Mouse (Mus musculus) stomach, embryonic 14.5 days (tissue): ENCODE measurements around the gene Rarres2. TPM values are rescaled to one million over a fixed set of nuclear protein-coding genes. Genes with fewer than 3 reads are reported as not detected.
"Not testable (repeated sequence)": the region's sequence is repeated elsewhere in the genome, so short reads cannot be mapped to it uniquely, and the experiment has no call there.

Source experiments
- ATAC-seq: fragments of 200-750 bp; cut with Nextera tagmentation; 2 replicates; pipeline ENCODE4 v1.8.0; 2017; ENCODE audit warnings: low read depth, moderate TSS enrichment; ENCODE audit not compliant: insufficient number of reproducible peaks, insufficient read depth, low FRiP score
- H3K27ac ChIP-seq: fragments of 300-500 bp; sonication (generic); 2 replicates; pipeline ENCODE4 v1.5.1; 2014; ENCODE audit warnings: mild to moderate bottlenecking, low read length, moderate library complexity, mixed read lengths
- H3K27me3 ChIP-seq: fragments of 300-500 bp; sonication (generic); 2 replicates; pipeline ENCODE4 v1.6.1; 2014; ENCODE audit warnings: low read length, control low read depth, mixed read lengths; ENCODE audit not compliant: control insufficient read depth, insufficient read depth
- H3K36me3 ChIP-seq: fragments of 300-500 bp; sonication (generic); 2 replicates; pipeline ENCODE4 v1.6.1; 2014; ENCODE audit warnings: mild to moderate bottlenecking, control low read depth, low read length, moderate library complexity, mixed read lengths; ENCODE audit not compliant: control insufficient read depth, insufficient read depth
- H3K4me1 ChIP-seq: fragments of 300-500 bp; sonication (generic); 2 replicates; pipeline ENCODE4 v1.6.1; 2014; ENCODE audit warnings: low read length, control low read depth, mixed read lengths; ENCODE audit not compliant: control insufficient read depth, insufficient read depth
- H3K4me2 ChIP-seq: fragments of 300-500 bp; sonication (generic); replicated peaks from 2 replicates; pipeline ENCODE4 v1.6.1; 2014; ENCODE audit warnings: low read depth, low read length, control low read depth
- H3K4me3 ChIP-seq: fragments of 300-500 bp; sonication (generic); 2 replicates; pipeline ENCODE4 v1.5.1; 2014; ENCODE audit warnings: low read depth, low read length, control low read depth
- H3K9ac ChIP-seq: fragments of 300-500 bp; sonication (generic); replicated peaks from 2 replicates; pipeline ENCODE4 v1.6.1; 2014; ENCODE audit warnings: low read depth, mild to moderate bottlenecking, control low read depth, low read length, moderate library complexity, mixed read lengths
- H3K9me3 ChIP-seq: fragments of 300-500 bp; sonication (generic); 2 replicates; pipeline ENCODE4 v1.6.1; 2016; ENCODE audit warnings: low read depth, low read length, control low read depth; ENCODE audit not compliant: control insufficient read depth
- WGBS: fragments of 180-500 bp; shearing (Covaris S2); extraction: QIAGEN DNeasy Blood & Tissue Kit; methylation state at CpG from one replicate; pipeline ENCODE4 v1.1.7; 2014; 5-methylcytosine and 5-hydroxymethylcytosine counted together
- polyA plus RNA-seq: library from polyadenylated mRNA; unstranded; fragments of >200 nt; fragmentation: Nextera tagmentation; extraction: Ambion mirVana; gene quantifications from 2 replicates; pipeline ENCODE4 v1.2.1, GENCODE M21; 2014

The Rarres2 gene
- polyA plus RNA-seq, 1 experiment from 2014 or later, result 91.1 TPM

GRCm38 (mm10) chr6:48534913-48535312, 37.7 kb downstream of the Rarres2 start:
- no peaks in the 10 kb centered on the region for H3K27me3 ChIP-seq
- no peak for ATAC-seq
- H3K27ac ChIP-seq, result no peak overlapping the region
- H3K9me3 ChIP-seq, result no peaks in the 10 kb centered on the region
- H3K4me1 ChIP-seq, result peaks cover 3% of the 10 kb centered on the region; the same call in 1 of the 2 replicates
- H3K9ac ChIP-seq, result no peak overlapping the region
- H3K36me3 ChIP-seq, result no peaks in the 10 kb centered on the region; the same call in 1 of the 2 replicates
- H3K4me3 ChIP-seq, result no peak overlapping the region
- 83% methylated on average over 8 of the region's 8 CpGs for WGBS
- H3K4me2 ChIP-seq, result no peak overlapping the region

GRCm38 (mm10) chr6:48533475-48533874, 39.1 kb downstream of the Rarres2 start:
- Histone ChIP-seq H3K4me3 (no peak overlapping the region), H3K9me3 (no peaks in the 10 kb centered on the region), H3K4me2 (no peak overlapping the region), H3K27ac (no peak overlapping the region), H3K9ac (no peak overlapping the region), H3K36me3 (no peaks in the 10 kb centered on the region; the same call in 1 of the 2 replicates), H3K4me1 (peaks cover 3% of the 10 kb centered on the region; the same call in 1 of the 2 replicates), H3K27me3 (no peaks in the 10 kb centered on the region)
- no peak for ATAC-seq
- WGBS, result 73% methylated on average over 2 of the region's 2 CpGs

GRCm38 (mm10) chr6:48530862-48531261, 41.7 kb downstream of the Rarres2 start:
- ATAC-seq, result no peak
- no peak overlapping the region for H3K9ac ChIP-seq
- H3K27me3 ChIP-seq, result no peaks in the 10 kb centered on the region
- no peaks in the 10 kb centered on the region; the same call in 1 of the 2 replicates for H3K36me3 ChIP-seq
- no peaks in the 10 kb centered on the region for H3K4me1 ChIP-seq
- no peaks in the 10 kb centered on the region for H3K9me3 ChIP-seq
- H3K4me2 ChIP-seq, result no peak overlapping the region
- 51% methylated on average over 2 of the region's 2 CpGs for WGBS
- H3K4me3 ChIP-seq, result no peak overlapping the region
- no peak overlapping the region for H3K27ac ChIP-seq

GRCm38 (mm10) chr6:48529871-48530440, 42.6 kb downstream of the Rarres2 start:
- Histone ChIP-seq H3K4me2 (no peak overlapping the region), H3K36me3 (peaks cover 4% of the 10 kb centered on the region; the same call in 1 of the 2 replicates), H3K27ac (no peak overlapping the region), H3K27me3 (no peaks in the 10 kb centered on the region), H3K4me3 (no peak overlapping the region), H3K4me1 (no peaks in the 10 kb centered on the region), H3K9me3 (no peaks in the 10 kb centered on the region), H3K9ac (no peak overlapping the region)
- 89% methylated on average over 16 of the region's 16 CpGs for WGBS
- no peak for ATAC-seq

GRCm38 (mm10) chr6:48529261-48529660, 43.3 kb downstream of the Rarres2 start:
- Histone ChIP-seq H3K27ac (no peak overlapping the region), H3K4me1 (no peaks in the 10 kb centered on the region), H3K9ac (no peak overlapping the region), H3K36me3 (peaks cover 4% of the 10 kb centered on the region; the same call in 1 of the 2 replicates), H3K27me3 (no peaks in the 10 kb centered on the region), H3K4me2 (no peak overlapping the region), H3K4me3 (no peak overlapping the region), H3K9me3 (no peaks in the 10 kb centered on the region)
- ATAC-seq, result no peak
- WGBS, result 70% methylated on average over 14 of the region's 14 CpGs

- H3K9me3 ChIP-seq, result no peaks in the 10 kb centered on the region
- no peak overlapping the region for H3K4me2 ChIP-seq
- no peak overlapping the region for H3K9ac ChIP-seq
- 82% methylated on average over 9 of the region's 9 CpGs for WGBS
- ATAC-seq, result no peak
- H3K4me1 ChIP-seq, result no peaks in the 10 kb centered on the region
- H3K36me3 ChIP-seq, result peaks cover 4% of the 10 kb centered on the region; the same call in 1 of the 2 replicates
- H3K4me3 ChIP-seq, result no peak overlapping the region
- H3K27ac ChIP-seq, result no peak overlapping the region
- H3K27me3 ChIP-seq, result no peaks in the 10 kb centered on the region
Measured at GRCm38 (mm10) chr6:48527901-48528300, 44.7 kb downstream of the Rarres2 start.

GRCm38 (mm10) chr6:48524882-48525281, 47.7 kb downstream of the Rarres2 start:
- not testable (repeated sequence) for H3K27ac ChIP-seq, H3K27me3 ChIP-seq, H3K9ac ChIP-seq, H3K9me3 ChIP-seq, H3K4me3 ChIP-seq, H3K4me1 ChIP-seq, ATAC-seq, H3K4me2 ChIP-seq, H3K36me3 ChIP-seq
- WGBS, result 95% methylated on average over 13 of the region's 16 CpGs
